33 mouse cellular contexts compared by ENCODE assay signal in genomic region chr4:77763790-77764189, GRCm38 (mm10).
"Had no signal": no experiment of that assay in that cellular context is flagged by ENCODE, and none has a peak within 500 bp of the region (broad histone marks: within the 10 kb centered on the region; RNA-seq: fewer than 3 reads in every experiment).

No protein-coding gene starts in this region.

- H3K27ac ChIP-seq: heart, embryonic 10.5 days; heart, embryonic 13.5 days; heart, embryonic 15.5 days; hindbrain, embryonic 10.5 days; hindbrain, embryonic 12.5 days; hindbrain, embryonic 13.5 days; hindbrain, embryonic 14.5 days; hindbrain, embryonic 15.5 days; hindbrain, postnatal 0 days; kidney, embryonic 15.5 days; kidney, postnatal 0 days; layer of hippocampus, adult 2 months; left cerebral cortex, adult 2 months had no signal

- H3K4me1 ChIP-seq: heart, embryonic 10.5 days; heart, embryonic 15.5 days; hindbrain, embryonic 10.5 days; hindbrain, embryonic 12.5 days; hindbrain, embryonic 13.5 days; hindbrain, embryonic 15.5 days; kidney, embryonic 15.5 days had no signal

- H3K4me2 ChIP-seq: heart, embryonic 11.5 days; heart, embryonic 12.5 days; heart, embryonic 13.5 days; heart, embryonic 15.5 days; hindbrain, embryonic 12.5 days; hindbrain, embryonic 13.5 days; hindbrain, embryonic 14.5 days; hindbrain, embryonic 15.5 days; kidney, embryonic 15.5 days had no signal

- DNase-seq: heart, postnatal 10 days; heart, postnatal 14 days; heart, postnatal 36 days; heart, postnatal 4 days; kidney, adult 11 months; kidney, adult 18-20 months; kidney, adult 2 months; kidney, adult 8-10 months; kidney, adult 9 months; kidney, postnatal 10 days; kidney, postnatal 14 days; kidney, postnatal 25 days; kidney, postnatal 36 days; kidney, postnatal 4 days; layer of hippocampus, adult 9-11 months; layer of hippocampus, postnatal 36 days had no signal

- H3K27me3 ChIP-seq: heart, embryonic 12.5 days; heart, embryonic 13.5 days; heart, embryonic 15.5 days; hindbrain, embryonic 12.5 days; hindbrain, embryonic 13.5 days; hindbrain, embryonic 15.5 days; kidney, embryonic 15.5 days had no signal

- H3K9me3 ChIP-seq: heart, embryonic 10.5 days; heart, embryonic 12.5 days; heart, embryonic 13.5 days; heart, embryonic 15.5 days; hindbrain, embryonic 10.5 days; hindbrain, embryonic 12.5 days; hindbrain, embryonic 13.5 days; hindbrain, embryonic 15.5 days; kidney, embryonic 15.5 days had no signal

- H3K36me3 ChIP-seq: heart, embryonic 10.5 days; heart, embryonic 12.5 days; heart, embryonic 13.5 days; heart, embryonic 15.5 days; hindbrain, embryonic 10.5 days; hindbrain, embryonic 12.5 days; hindbrain, embryonic 13.5 days; hindbrain, embryonic 15.5 days; kidney, embryonic 15.5 days had no signal

- H3K9ac ChIP-seq: heart, embryonic 12.5 days; heart, embryonic 13.5 days; heart, embryonic 15.5 days; hindbrain, embryonic 12.5 days; hindbrain, embryonic 13.5 days; hindbrain, embryonic 14.5 days; hindbrain, embryonic 15.5 days; kidney, embryonic 15.5 days had no signal

- ATAC-seq: hindbrain, embryonic 16.5 days; hindbrain, postnatal 0 days; inflammation-experienced regulatory T-cells, adult 6 months had no signal

- H3K4me3 ChIP-seq: heart, embryonic 10.5 days; heart, embryonic 12.5 days; heart, embryonic 13.5 days; heart, embryonic 15.5 days; hindbrain, embryonic 10.5 days; hindbrain, embryonic 12.5 days; hindbrain, embryonic 13.5 days; hindbrain, embryonic 15.5 days; kidney, embryonic 15.5 days; layer of hippocampus, adult 2 months; left cerebral cortex, adult 2 months had no signal
